Mouse (Mus musculus): ENCODE data around the gene Atg4a-ps. TPM values are rescaled to one million over a fixed set of nuclear protein-coding genes. Genes with fewer than 3 reads are reported as not detected.

Atg4a-ps gene
- total and polyA plus RNA-seq, 3 experiments: 0.64 to 6.6 (median 4.0) TPM

DNA sequence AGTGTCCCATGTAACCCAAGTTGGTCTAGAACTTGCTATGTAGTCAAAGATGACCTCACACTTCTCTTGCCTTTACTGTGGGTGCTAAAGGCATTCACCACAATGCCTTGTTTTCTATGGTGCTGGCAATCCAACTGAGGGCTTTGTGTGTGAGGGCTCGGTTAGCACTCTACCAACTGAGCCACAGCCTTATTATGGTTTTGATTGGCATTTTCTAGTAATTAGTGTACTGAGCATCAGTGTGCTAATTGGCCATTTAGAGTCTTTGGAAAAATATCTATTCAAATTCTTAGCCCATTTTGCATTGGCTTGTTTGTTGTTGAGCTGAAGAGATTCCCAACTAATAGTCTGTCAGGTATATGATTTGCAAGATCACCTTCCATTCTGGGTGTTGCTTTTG lies 8.2 kb downstream of the Atg4a-ps start:
- Histone ChIP-seq H3K4me2 (ENCODE audit: insufficient read depth, low read depth, poor library complexity, severe bottlenecking) (no peak overlapping the region), H3K4me1 (ENCODE audit: control insufficient read depth in 1 of 2, insufficient read depth in 2 of 2) (peaks cover 3 to 5% of the 10 kb centered on the region in 2 experiments; a peak in 2 of 4 replicates), H3K79me2 (replicated peaks; ENCODE audit: control insufficient read depth, extremely low read depth, insufficient read depth, poor library complexity, severe bottlenecking) (no peaks in the 10 kb centered on the region), H3K36me3 (replicated peaks in 1 of 2; ENCODE audit: control insufficient read depth in 1 of 2, insufficient read depth in 1 of 2, low read length in 1 of 2) (no peaks in the 10 kb centered on the region), H3K4me3 (replicated peaks in 1 of 3; ENCODE audit: low read depth in 2 of 3, low read length in 2 of 3, poor library complexity in 1 of 3) (no peak overlapping the region), H3K9me3 (replicated peaks; ENCODE audit: low read length) (no peaks in the 10 kb centered on the region), H3K27me3 (replicated peaks) (no peaks in the 10 kb centered on the region), H3K9ac (ENCODE audit: insufficient read depth, low read depth) (no peak overlapping the region), H3K27ac (ENCODE audit: insufficient read depth, low read depth) (no peak overlapping the region)
- no peak for DNase-seq (ENCODE audit: extremely low read depth)
- dilution Hi-C loops (cut with MboI; ENCODE audit: extremely low pct_ligation_motif_present, extremely low pct_unique_long_range_greater_than_20kb, low sequenced_read_pairs) (no loop called here), in situ Hi-C loops (cut with MboI; ENCODE audit: low pct_ligation_motif_present, low pct_unique_long_range_greater_than_20kb, low sequenced_read_pairs) (no loop called here)
- TF ChIP-seq NRF1 (IDR thresholded peaks at IDR 0.05; ENCODE audit: low read depth, low read length): no peak
- no peak for TF ChIP-seq GABPA (IDR thresholded peaks at IDR 0.05; ENCODE audit: insufficient replicate concordance, low read depth, low read length)
- TF ChIP-seq EP300 (IDR thresholded peaks at IDR 0.05; ENCODE audit: low read length): no peak
- TF ChIP-seq IRF4 (IDR thresholded peaks at IDR 0.05; ENCODE audit: low read depth, low read length): no peak
- no peak for TF ChIP-seq MAFK (IDR thresholded peaks at IDR 0.05; ENCODE audit: insufficient replicate concordance, low read length)
- TF ChIP-seq RCOR1 (conservative IDR thresholded peaks at IDR 0.05; ENCODE audit: low read depth, low read length): no peak
- no peak for TF ChIP-seq CHD2 (IDR thresholded peaks at IDR 0.05; ENCODE audit: low read length)
- TF ChIP-seq TCF12 (IDR thresholded peaks at IDR 0.05; ENCODE audit: low read depth, low read length): no peak
- no peak for TF ChIP-seq UBTF (IDR thresholded peaks at IDR 0.05; ENCODE audit: low read depth, low read length)
- TF ChIP-seq MYC (IDR thresholded peaks at IDR 0.05; ENCODE audit: low read depth, low read length): no peak
- no peak for TF ChIP-seq KAT2A (IDR thresholded peaks at IDR 0.05; ENCODE audit: insufficient replicate concordance, low read length)
- no peak for TF ChIP-seq POLR2A (IDR thresholded peaks at IDR 0.05; ENCODE audit: low read depth, low read length)
- no peak for TF ChIP-seq CHD1 (IDR thresholded peaks at IDR 0.05; ENCODE audit: low read depth, low read length)
- no peak for TF ChIP-seq MAZ (IDR thresholded peaks at IDR 0.05; ENCODE audit: low read depth, low read length)
- no peak for TF ChIP-seq ETS1 (conservative IDR thresholded peaks at IDR 0.05; ENCODE audit: low read depth, low read length)
- no peak for TF ChIP-seq ZKSCAN1 (IDR thresholded peaks at IDR 0.05; ENCODE audit: borderline replicate concordance, low read depth, low read length)
- TF ChIP-seq NELFE (IDR thresholded peaks at IDR 0.05; ENCODE audit: low read depth, low read length): no peak

DNA sequence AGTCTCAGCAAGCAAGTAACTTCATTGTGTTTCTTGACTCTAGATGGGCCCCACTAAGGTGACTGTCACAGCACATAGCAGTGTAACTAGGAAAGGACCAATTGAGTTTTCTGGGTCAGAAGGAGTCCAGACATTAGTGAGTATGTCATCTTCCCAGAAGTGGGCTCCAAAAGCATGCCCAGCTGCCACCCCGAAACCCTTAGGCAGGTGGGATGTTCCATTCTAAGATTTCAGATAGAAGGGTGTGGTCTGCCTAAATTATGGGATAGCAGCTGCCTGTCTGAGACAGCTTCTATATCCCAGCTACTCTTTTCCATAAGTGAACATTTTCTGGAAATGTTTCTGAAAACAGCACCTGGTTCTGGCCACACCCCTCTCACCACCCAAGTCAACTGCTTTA lies 11.6 kb downstream of the Atg4a-ps start:
- in situ Hi-C loops (cut with MboI; ENCODE audit: low pct_ligation_motif_present, low pct_unique_long_range_greater_than_20kb, low sequenced_read_pairs): no loop called here
- no peak for TF ChIP-seq NRF1 (IDR thresholded peaks at IDR 0.05; ENCODE audit: low read depth, low read length)
- no peak for TF ChIP-seq GABPA (IDR thresholded peaks at IDR 0.05; ENCODE audit: insufficient replicate concordance, low read depth, low read length)
- no peak for TF ChIP-seq TCF12 (IDR thresholded peaks at IDR 0.05; ENCODE audit: low read depth, low read length)
- TF ChIP-seq KAT2A (IDR thresholded peaks at IDR 0.05; ENCODE audit: insufficient replicate concordance, low read length): no peak
- no peak for TF ChIP-seq POLR2AphosphoS2 (IDR thresholded peaks at IDR 0.05; ENCODE audit: low read depth, low read length)
- TF ChIP-seq E2F4 (IDR thresholded peaks at IDR 0.05; ENCODE audit: insufficient replicate concordance, low read depth, low read length): no peak
- no peak for TF ChIP-seq ZNF384 (IDR thresholded peaks at IDR 0.05; ENCODE audit: low read depth, low read length)
- no peak for TF ChIP-seq CHD1 (IDR thresholded peaks at IDR 0.05; ENCODE audit: low read depth, low read length)
- no peak for TF ChIP-seq ELF1 (IDR thresholded peaks at IDR 0.05; ENCODE audit: low read depth, low read length)
- TF ChIP-seq UBTF (IDR thresholded peaks at IDR 0.05; ENCODE audit: low read depth, low read length): no peak
- no peak for TF ChIP-seq JUND (conservative IDR thresholded peaks at IDR 0.05; ENCODE audit: low read depth, low read length)
- TF ChIP-seq USF2 (conservative IDR thresholded peaks at IDR 0.05; ENCODE audit: low read depth, low read length): no peak
- TF ChIP-seq MAFK (IDR thresholded peaks at IDR 0.05; ENCODE audit: insufficient replicate concordance, low read length): no peak
- no peak for TF ChIP-seq MAX (IDR thresholded peaks at IDR 0.05; ENCODE audit: low read length)
- TF ChIP-seq MYC (IDR thresholded peaks at IDR 0.05; ENCODE audit: low read depth, low read length): no peak
- no peak for TF ChIP-seq ZKSCAN1 (IDR thresholded peaks at IDR 0.05; ENCODE audit: borderline replicate concordance, low read depth, low read length)
- no peak for TF ChIP-seq POLR2A (IDR thresholded peaks at IDR 0.05; ENCODE audit: low read depth, low read length)
- no peak for TF ChIP-seq MEF2A (IDR thresholded peaks at IDR 0.05; ENCODE audit: borderline replicate concordance, low read depth, low read length)
- TF ChIP-seq ZMIZ1 (IDR thresholded peaks at IDR 0.05; ENCODE audit: low read depth, low read length): no peak
- no peak for TF ChIP-seq RCOR1 (conservative IDR thresholded peaks at IDR 0.05; ENCODE audit: low read depth, low read length)
- no peaks in the 10 kb centered on the region for H3K36me3 ChIP-seq (replicated peaks in 1 of 2; ENCODE audit: control insufficient read depth in 1 of 2, insufficient read depth in 1 of 2, low read length in 1 of 2)
- H3K4me3 ChIP-seq (replicated peaks in 1 of 3; ENCODE audit: low read depth in 2 of 3, low read length in 2 of 3, poor library complexity in 1 of 3): no peak overlapping the region
- DNase-seq (ENCODE audit: extremely low read depth): no peak
- H3K9me3 ChIP-seq (replicated peaks; ENCODE audit: low read length): no peaks in the 10 kb centered on the region
- H3K79me2 ChIP-seq (replicated peaks; ENCODE audit: control insufficient read depth, extremely low read depth, insufficient read depth, poor library complexity, severe bottlenecking): no peaks in the 10 kb centered on the region
- H3K4me1 ChIP-seq (ENCODE audit: control insufficient read depth in 1 of 2, insufficient read depth in 2 of 2): no peaks in the 10 kb centered on the region; a peak in 1 of 4 replicates
- dilution Hi-C loops (cut with MboI; ENCODE audit: extremely low pct_ligation_motif_present, extremely low pct_unique_long_range_greater_than_20kb, low sequenced_read_pairs): no loop called here
- no peak overlapping the region for H3K27ac ChIP-seq (ENCODE audit: insufficient read depth, low read depth)
- no peaks in the 10 kb centered on the region for H3K27me3 ChIP-seq (replicated peaks)
- no peak overlapping the region for H3K4me2 ChIP-seq (ENCODE audit: insufficient read depth, low read depth, poor library complexity, severe bottlenecking)
- no peak overlapping the region for H3K9ac ChIP-seq (ENCODE audit: insufficient read depth, low read depth)

Data from CH12.LX (cell line).